Mouse (Mus musculus) liver, postnatal 0 days (tissue): ENCODE data around the gene Arhgap1.

Experiments used
- CTCF ChIP-seq: sonication (generic); IDR thresholded peaks from 2 replicates; pipeline ENCODE4 v1.5.1; 2016; ENCODE audit warnings: antibody characterized with exemption, low read depth
- EP300 ChIP-seq: IDR thresholded peaks from 2 replicates; pipeline ENCODE4 v1.6.1; 2016; ENCODE audit warnings: antibody characterized with exemption, low read depth, mild to moderate bottlenecking

GRCm38 (mm10) chr2:91632316-91632715 is 17.3 kb upstream of the Arhgap1 start:
- no peak for TF ChIP-seq CTCF
- no peak for TF ChIP-seq EP300
